Mouse (Mus musculus) adrenal gland, postnatal 0 days (tissue): ENCODE results near the gene Gm3047. TPM values are rescaled to one million over a fixed set of nuclear protein-coding genes. Genes with fewer than 3 reads are reported as not detected.

Experiments used
- polyA plus RNA-seq: library from polyadenylated mRNA; unstranded; fragments of >200 nt; fragmentation: Nextera tagmentation; extraction: Ambion mirVana; gene quantifications from 2 replicates; pipeline ENCODE4 v1.2.1, GENCODE M21; 2015

The Gm3047 gene
- not detected in 2 replicates for polyA plus RNA-seq

DNA sequence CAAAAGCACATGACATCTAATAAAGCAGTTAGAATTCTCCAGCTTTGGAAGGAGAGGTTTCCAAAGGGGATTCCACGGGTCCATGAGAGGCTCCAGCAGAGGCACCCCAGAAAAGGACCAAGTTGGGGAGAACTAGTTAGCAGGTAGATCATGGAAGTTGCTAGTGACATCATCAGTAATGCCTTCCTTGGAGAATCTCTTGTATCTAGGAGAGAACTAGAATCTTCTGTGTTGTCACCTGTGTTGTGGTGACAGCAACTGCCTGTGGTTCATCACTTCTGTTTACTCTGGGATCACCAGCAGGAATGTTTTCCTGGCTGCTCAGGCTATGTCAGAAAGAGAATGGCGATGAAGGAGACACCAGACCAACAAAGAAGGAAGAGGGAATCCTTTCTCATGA, at the start of gene Gm3047:
TSS of gene Gm3047 (plus strand) at position 301 of the 400 bp plus-strand sequence.

Other genes starting within 250 kb of the Gm3047 start
- not detected in 2 replicates for gene Gm3149, start 238.1 kb upstream of the Gm3047 start, polyA plus RNA-seq
- gene 2610042L04Rik, start 220.6 kb upstream of the Gm3047 start, polyA plus RNA-seq, result not detected in 2 replicates
- gene Gm3159, start 157.9 kb upstream of the Gm3047 start, polyA plus RNA-seq, result not detected in 2 replicates
- 0.21 TPM in 1 of 2 replicates, not detected in the other for gene Gm3164, start 140.0 kb upstream of the Gm3047 start, polyA plus RNA-seq
- not detected in 2 replicates for gene Gm3173, start 124.4 kb upstream of the Gm3047 start, polyA plus RNA-seq
- gene Gm3182, start 73.7 kb upstream of the Gm3047 start, polyA plus RNA-seq, result not detected in 2 replicates
- not detected in 2 replicates for gene Gm8159, start 76.9 kb downstream of the Gm3047 start, polyA plus RNA-seq
- not detected in 2 replicates for gene Gm3239, start 108.8 kb downstream of the Gm3047 start, polyA plus RNA-seq
- gene Gm7876, start 153.8 kb downstream of the Gm3047 start, polyA plus RNA-seq, result not detected in 2 replicates
- not detected in 2 replicates for gene Gm3252, start 171.4 kb downstream of the Gm3047 start, polyA plus RNA-seq
- gene Gm9602, start 220.9 kb downstream of the Gm3047 start, polyA plus RNA-seq, result not detected in 2 replicates